Mouse (Mus musculus) limb, embryonic 13.5 days (tissue): ENCODE results near the gene Slc29a4. TPM values are rescaled to one million over a fixed set of nuclear protein-coding genes. Genes with fewer than 3 reads are reported as not detected.

Experiments
- ATAC-seq: fragments of 200-750 bp; cut with Nextera tagmentation; 2 replicates; pipeline ENCODE4 v1.8.0; 2017; ENCODE audit warnings: low read depth, moderate number of reproducible peaks, moderate TSS enrichment; ENCODE audit not compliant: low FRiP score
- H3K27ac ChIP-seq: fragments of 300-500 bp; sonication (generic); 2 replicates; pipeline ENCODE4 v1.5.1; 2015; ENCODE audit warnings: inconsistent platforms, mild to moderate bottlenecking, moderate library complexity
- H3K27me3 ChIP-seq: fragments of 300-500 bp; sonication (generic); 2 replicates; pipeline ENCODE4 v1.6.1; 2015; ENCODE audit warnings: mild to moderate bottlenecking, inconsistent platforms
- H3K36me3 ChIP-seq: fragments of 300-500 bp; sonication (generic); 2 replicates; pipeline ENCODE4 v1.6.1; 2015; ENCODE audit warnings: inconsistent platforms, mild to moderate bottlenecking, moderate library complexity
- H3K4me1 ChIP-seq: fragments of 300-500 bp; sonication (generic); 2 replicates; pipeline ENCODE4 v1.6.1; 2015; ENCODE audit warnings: inconsistent platforms
- H3K4me2 ChIP-seq: fragments of 300-500 bp; sonication (generic); replicated peaks from 2 replicates; pipeline ENCODE4 v1.6.1; 2015; ENCODE audit warnings: inconsistent platforms, mild to moderate bottlenecking, moderate library complexity
- H3K4me3 ChIP-seq: fragments of 300-500 bp; sonication (generic); 2 replicates; pipeline ENCODE4 v1.5.1; 2015; ENCODE audit warnings: moderate library complexity, mild to moderate bottlenecking, inconsistent platforms
- H3K9ac ChIP-seq: fragments of 300-500 bp; sonication (generic); 2 replicates; pipeline ENCODE4 v1.6.1; 2015; ENCODE audit warnings: mild to moderate bottlenecking, inconsistent platforms
- H3K9me3 ChIP-seq: fragments of 300-500 bp; sonication (generic); 2 replicates; pipeline ENCODE4 v1.6.1; 2016; ENCODE audit warnings: inconsistent platforms
- WGBS: fragments of 180-500 bp; shearing (Covaris S2); methylation state at CpG from one replicate; pipeline ENCODE4 v1.1.7; 2015; 5-methylcytosine and 5-hydroxymethylcytosine counted together
- polyA plus RNA-seq: library from polyadenylated mRNA; unstranded; fragments of >200 nt; fragmentation: Nextera tagmentation; extraction: Ambion mirVana; gene quantifications from 2 replicates; pipeline ENCODE4 v1.2.1, GENCODE M21; 2015

Gene Slc29a4
- polyA plus RNA-seq, 1 experiment from 2014 or later = 9.0 TPM

- Histone ChIP-seq H3K4me2 (no peak overlapping the region), H3K36me3 (no peaks in the 10 kb centered on the region), H3K4me3 (no peak overlapping the region), H3K27ac (no peak overlapping the region), H3K9ac (no peak overlapping the region), H3K27me3 (no peaks in the 10 kb centered on the region), H3K9me3 (peaks cover 2% of the 10 kb centered on the region), H3K4me1 (no peaks in the 10 kb centered on the region)
- WGBS = 71% methylated on average over 7 of the region's 7 CpGs
- ATAC-seq = no peak
Measured at GRCm38 (mm10) chr5:142678141-142678571, 14.2 kb upstream of the Slc29a4 start.

- no peaks in the 10 kb centered on the region for H3K36me3 ChIP-seq
- ATAC-seq = no peak
- no peaks in the 10 kb centered on the region for H3K4me1 ChIP-seq
- no peaks in the 10 kb centered on the region for H3K27me3 ChIP-seq
- 93% methylated on average over 1 of the region's 1 CpGs for WGBS
- no peak overlapping the region for H3K27ac ChIP-seq
- H3K9me3 ChIP-seq = peaks cover 5% of the 10 kb centered on the region
- H3K4me3 ChIP-seq = no peak overlapping the region
- no peak overlapping the region for H3K9ac ChIP-seq
- H3K4me2 ChIP-seq = no peak overlapping the region
Measured at GRCm38 (mm10) chr5:142679065-142679464, 13.2 kb upstream of the Slc29a4 start.

- H3K36me3 ChIP-seq = no peaks in the 10 kb centered on the region
- WGBS = 80% methylated on average over 3 of the region's 3 CpGs
- no peak for ATAC-seq
Measured at GRCm38 (mm10) chr5:142681911-142682310, 10.4 kb upstream of the Slc29a4 start.

GRCm38 (mm10) chr5:142682529-142682928, 9.8 kb upstream of the Slc29a4 start:
- no peaks in the 10 kb centered on the region for H3K36me3 ChIP-seq
- WGBS = 93% methylated on average over 5 of the region's 5 CpGs

More at GRCm38 (mm10) chr5:142681911-142682310, 10.4 kb upstream of the Slc29a4 start:
- Histone ChIP-seq H3K9ac (no peak overlapping the region), H3K4me3 (no peak overlapping the region), H3K27ac (no peak overlapping the region), H3K4me2 (no peak overlapping the region), H3K4me1 (no peaks in the 10 kb centered on the region), H3K27me3 (no peaks in the 10 kb centered on the region), H3K9me3 (peaks cover 5% of the 10 kb centered on the region)

GRCm38 (mm10) chr5:142688866-142689265, 3.4 kb upstream of the Slc29a4 start:
- Histone ChIP-seq H3K9me3 (no peaks in the 10 kb centered on the region), H3K27ac (no peak overlapping the region), H3K4me3 (no peak overlapping the region), H3K27me3 (no peaks in the 10 kb centered on the region), H3K4me2 (no peak overlapping the region), H3K4me1 (no peaks in the 10 kb centered on the region), H3K36me3 (no peaks in the 10 kb centered on the region), H3K9ac (no peak overlapping the region)
- ATAC-seq = no peak
- 54% methylated on average over 6 of the region's 6 CpGs for WGBS

More at GRCm38 (mm10) chr5:142682529-142682928, 9.8 kb upstream of the Slc29a4 start:
- Histone ChIP-seq H3K27ac (no peak overlapping the region), H3K4me3 (no peak overlapping the region), H3K4me1 (no peaks in the 10 kb centered on the region), H3K9me3 (peaks cover 5% of the 10 kb centered on the region), H3K9ac (no peak overlapping the region), H3K4me2 (no peak overlapping the region), H3K27me3 (no peaks in the 10 kb centered on the region)
- ATAC-seq = no peak

- H3K9me3 ChIP-seq = no peaks in the 10 kb centered on the region
- WGBS = 77% methylated on average over 3 of the region's 3 CpGs
- no peak overlapping the region for H3K27ac ChIP-seq
- no peak for ATAC-seq
- no peak overlapping the region for H3K4me3 ChIP-seq
- H3K4me1 ChIP-seq = no peaks in the 10 kb centered on the region
- H3K27me3 ChIP-seq = no peaks in the 10 kb centered on the region
- no peak overlapping the region for H3K9ac ChIP-seq
- H3K4me2 ChIP-seq = no peak overlapping the region
- H3K36me3 ChIP-seq = no peaks in the 10 kb centered on the region
Measured at GRCm38 (mm10) chr5:142690343-142690742, 2.0 kb upstream of the Slc29a4 start.

- Histone ChIP-seq H3K4me3 (no peak overlapping the region), H3K36me3 (no peaks in the 10 kb centered on the region), H3K27me3 (no peaks in the 10 kb centered on the region; the same call in 1 of the 2 replicates), H3K4me2 (no peak overlapping the region), H3K4me1 (0 out of 2 replicates have a peak, but pooled peaks cover 5% of the 10 kb centered on the region), H3K9me3 (no peaks in the 10 kb centered on the region), H3K27ac (no peak overlapping the region), H3K9ac (no peak overlapping the region)
- ATAC-seq = no peak
- 71% methylated on average over 12 of the region's 12 CpGs for WGBS
Measured at GRCm38 (mm10) chr5:142692971-142693737, 842 bp downstream of the Slc29a4 start.

GRCm38 (mm10) chr5:142693738-142694430, 1.6 kb downstream of the Slc29a4 start:
- ATAC-seq = no peak
- Histone ChIP-seq H3K36me3 (no peaks in the 10 kb centered on the region), H3K9ac (no peak overlapping the region), H3K27me3 (peaks cover 3% of the 10 kb centered on the region; the same call in 1 of the 2 replicates), H3K9me3 (no peaks in the 10 kb centered on the region), H3K4me3 (no peak overlapping the region), H3K4me1 (0 out of 2 replicates have a peak, but pooled peaks cover 5% of the 10 kb centered on the region), H3K4me2 (no peak overlapping the region), H3K27ac (no peak overlapping the region)
- WGBS = 56% methylated on average over 8 of the region's 8 CpGs

GRCm38 (mm10) chr5:142694627-142695340, 2.5 kb downstream of the Slc29a4 start:
- Histone ChIP-seq H3K27me3 (peaks cover 4% of the 10 kb centered on the region; the same call in 1 of the 2 replicates), H3K9ac (no peak overlapping the region), H3K27ac (no peak overlapping the region), H3K4me3 (no peak overlapping the region), H3K9me3 (no peaks in the 10 kb centered on the region), H3K4me2 (no peak overlapping the region), H3K4me1 (0 out of 2 replicates have a peak, but pooled peaks cover 5% of the 10 kb centered on the region), H3K36me3 (no peaks in the 10 kb centered on the region)
- WGBS = 14% methylated on average over 12 of the region's 12 CpGs
- no peak for ATAC-seq

- Histone ChIP-seq H3K27me3 (peaks cover 19% of the 10 kb centered on the region), H3K36me3 (no peaks in the 10 kb centered on the region), H3K4me3 (no peak overlapping the region), H3K9ac (no peak overlapping the region), H3K4me2 (no peak overlapping the region), H3K9me3 (no peaks in the 10 kb centered on the region), H3K4me1 (0 out of 2 replicates have a peak, but pooled peaks cover 5% of the 10 kb centered on the region), H3K27ac (no peak overlapping the region)
- WGBS = 29% methylated on average over 6 of the region's 6 CpGs
- ATAC-seq = no peak
Measured at GRCm38 (mm10) chr5:142696258-142696657, 3.9 kb downstream of the Slc29a4 start.

GRCm38 (mm10) chr5:142696865-142697264, 4.6 kb downstream of the Slc29a4 start:
- 52% methylated on average over 6 of the region's 6 CpGs for WGBS
- ATAC-seq = no peak
- no peaks in the 10 kb centered on the region for H3K9me3 ChIP-seq

GRCm38 (mm10) chr5:142697742-142698141, 5.4 kb downstream of the Slc29a4 start:
- Histone ChIP-seq H3K9ac (no peak overlapping the region), H3K27ac (no peak overlapping the region), H3K4me1 (peaks cover 14% of the 10 kb centered on the region), H3K36me3 (no peaks in the 10 kb centered on the region), H3K27me3 (peaks cover 31% of the 10 kb centered on the region), H3K4me2 (no peak overlapping the region), H3K4me3 (no peak overlapping the region), H3K9me3 (no peaks in the 10 kb centered on the region)
- no peak for ATAC-seq
- WGBS = 72% methylated on average over 2 of the region's 2 CpGs

More at GRCm38 (mm10) chr5:142696865-142697264, 4.6 kb downstream of the Slc29a4 start:
- Histone ChIP-seq H3K27ac (no peak overlapping the region), H3K27me3 (peaks cover 24% of the 10 kb centered on the region), H3K4me3 (no peak overlapping the region), H3K4me2 (no peak overlapping the region), H3K9ac (no peak overlapping the region), H3K36me3 (no peaks in the 10 kb centered on the region), H3K4me1 (0 out of 2 replicates have a peak, but pooled peaks cover 9% of the 10 kb centered on the region)
